Mouse (Mus musculus) lung, postnatal 36 days (tissue): ENCODE data around the gene Cyp4f13.

Experiments used
- DNase-seq: peaks from one replicate; pipeline ENCODE4 v3.0.0; 2022; ENCODE audit warnings: mixed read lengths

The Cyp4f13 gene

DNA sequence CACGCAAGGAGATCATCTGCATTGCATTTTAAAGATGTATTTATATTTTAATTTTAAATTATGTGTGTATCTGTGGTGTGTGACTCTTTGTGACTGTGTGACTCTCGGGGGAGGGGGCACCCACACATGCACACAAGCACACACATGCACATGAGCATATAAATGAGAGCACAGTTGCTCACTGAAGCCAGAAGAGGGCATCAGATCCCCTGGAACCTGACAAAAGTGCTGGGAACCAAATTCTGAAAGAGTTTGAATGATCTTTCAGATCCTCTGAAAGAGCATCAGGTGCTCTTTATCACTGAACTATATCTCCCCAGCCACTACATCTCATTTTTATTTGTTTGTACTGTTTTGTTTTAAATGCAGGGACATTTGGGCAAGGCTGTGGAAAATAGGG, 42.8 kb downstream of the Cyp4f13 start:
- DNase-seq, result no peak

DNA sequence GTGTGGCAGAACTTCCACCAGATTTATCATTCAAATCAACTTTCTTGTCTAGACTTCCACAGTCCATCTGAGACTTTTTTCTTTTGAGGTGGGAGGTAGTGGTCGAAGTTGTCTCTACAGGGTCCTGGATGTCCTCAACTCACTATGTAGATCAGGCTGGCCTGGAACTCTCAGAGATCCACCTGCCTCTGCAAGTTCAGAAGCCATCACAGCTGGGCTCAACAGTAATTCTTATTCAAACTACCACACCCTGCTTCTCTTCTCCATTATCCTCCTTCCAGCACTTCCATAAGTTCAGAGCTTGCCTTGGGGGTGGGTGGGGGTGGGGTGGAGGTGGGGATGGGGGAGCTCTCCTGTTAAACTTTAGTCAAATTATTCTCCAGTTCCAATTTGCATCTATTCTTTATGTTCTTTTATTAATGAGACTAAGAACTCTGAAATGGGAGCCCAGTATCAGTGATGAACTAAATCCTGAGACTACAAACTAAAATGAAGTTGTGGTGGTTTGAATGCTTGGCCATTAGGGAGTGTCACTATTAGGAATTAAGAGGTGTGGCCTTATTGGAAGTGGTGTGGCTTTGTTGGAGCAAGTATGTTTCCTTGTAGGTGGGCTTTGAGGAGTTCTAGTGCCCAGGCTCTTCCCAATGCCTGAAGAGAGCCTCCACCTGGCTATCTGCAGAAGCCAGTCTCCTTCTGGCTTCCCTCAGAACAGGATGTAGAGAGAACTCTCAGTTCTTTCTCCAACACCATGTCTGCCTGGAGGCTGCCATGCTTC, 45.3 kb downstream of the Cyp4f13 start:
- DNase-seq, result no peak

DNA sequence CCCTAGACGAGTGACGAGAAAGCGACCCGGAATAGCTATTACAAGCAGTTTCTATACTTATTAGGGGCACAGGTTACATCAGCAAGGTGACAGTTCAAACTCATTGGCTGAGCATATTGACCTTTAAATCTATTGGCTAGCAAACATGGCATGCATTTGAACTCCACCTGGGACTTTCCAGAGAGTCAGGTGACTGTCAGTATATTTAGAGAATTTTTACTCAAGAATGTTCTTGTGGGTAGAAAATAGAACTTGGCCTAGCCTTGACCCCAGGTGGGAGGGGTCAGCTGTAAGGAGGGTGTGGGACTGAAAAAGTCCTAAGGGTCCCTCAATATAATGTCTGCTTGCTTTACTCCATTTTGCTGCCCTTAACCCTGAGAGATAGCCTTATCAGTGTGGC, 51.8 kb downstream of the Cyp4f13 start:
- DNase-seq, result no peak

DNA sequence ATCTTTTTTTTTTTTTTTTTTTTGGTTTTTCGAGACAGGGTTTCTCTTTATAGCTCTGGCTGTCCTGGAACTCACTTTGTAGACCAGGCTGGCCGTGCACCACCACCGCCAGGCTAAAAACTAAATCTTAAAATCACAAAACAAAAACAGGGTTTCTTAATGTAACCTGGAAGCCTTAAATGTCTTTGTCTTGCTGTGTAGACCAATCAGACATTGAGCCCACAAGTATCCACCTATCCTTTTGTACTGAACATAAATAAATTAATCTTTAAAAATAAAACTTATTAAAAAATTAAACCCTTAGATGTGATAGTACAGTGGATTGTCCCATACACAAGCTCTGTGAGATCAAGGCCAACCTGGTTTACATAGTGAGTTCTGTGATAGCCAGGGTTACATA, 53.3 kb downstream of the Cyp4f13 start:
- DNase-seq, result no peak

DNA sequence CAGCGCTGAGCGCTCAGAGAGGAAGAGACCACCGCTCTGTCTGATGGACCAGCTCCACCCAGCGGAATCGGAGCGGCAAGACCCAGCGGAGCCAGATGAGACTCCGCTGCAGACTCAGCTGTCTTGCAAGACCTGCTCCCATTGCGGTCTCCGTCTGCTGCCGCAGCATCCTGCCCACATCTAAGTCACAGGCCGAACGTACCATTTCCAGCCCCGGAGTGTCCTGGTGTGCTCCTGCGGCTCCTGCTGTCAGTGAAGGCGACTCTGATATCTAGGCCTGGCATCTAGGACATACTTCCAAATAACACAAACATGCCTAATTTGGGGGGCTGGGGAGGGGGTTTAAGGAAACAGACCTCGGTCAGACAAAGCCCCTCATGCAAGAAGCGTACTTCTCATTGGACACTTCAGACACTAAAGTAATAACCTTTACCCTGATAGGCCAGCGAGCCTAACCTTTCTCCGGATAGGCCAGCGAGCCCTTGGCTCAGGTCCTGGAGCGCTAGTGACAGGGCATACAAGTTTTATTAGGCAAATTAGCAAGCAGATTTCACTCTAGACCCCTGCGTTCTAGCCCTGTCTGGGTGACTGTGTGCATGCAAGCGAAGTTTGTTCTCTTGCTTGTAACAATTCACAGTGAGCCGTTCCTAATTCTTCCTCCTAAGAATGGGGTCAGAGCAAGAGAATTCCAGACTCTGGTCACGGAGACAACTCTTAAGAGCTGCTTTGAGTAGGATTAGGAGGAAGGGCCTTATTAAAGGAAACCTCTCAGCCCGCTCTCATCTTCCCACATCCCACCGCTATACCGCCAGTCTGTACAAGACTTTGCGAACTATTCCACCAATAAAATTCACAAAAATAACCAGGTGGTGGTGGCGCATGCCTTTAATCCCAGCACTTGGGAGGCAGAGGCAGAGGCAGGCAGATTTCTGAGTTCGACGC, 55.7 kb downstream of the Cyp4f13 start, which contains the start of gene Zfp870:
Gene Zfp870, minus strand, starts transcription at position 404 of the 942 bp plus-strand sequence.
- peak; percentile 97 for DNase-seq

DNA sequence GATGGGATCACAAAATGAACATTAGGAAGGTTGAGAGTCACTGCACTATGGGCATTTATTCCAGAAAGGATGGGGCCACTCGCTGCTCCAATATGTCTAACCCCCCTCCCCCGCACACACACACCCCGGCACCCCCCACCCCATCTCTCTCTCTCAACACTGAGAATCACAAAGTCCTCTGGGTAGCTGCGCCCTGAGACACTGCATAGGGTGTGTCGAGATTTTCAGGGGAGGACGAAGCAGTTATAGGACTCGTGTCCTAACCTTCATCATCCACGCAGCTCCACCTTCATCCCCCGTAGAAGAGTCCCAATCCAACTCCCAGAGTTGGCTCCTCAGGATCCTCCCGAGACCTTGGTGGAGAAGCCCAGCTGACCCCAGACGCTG, 56.4 kb downstream of the Cyp4f13 start:
- DNase-seq, result no peak

DNA sequence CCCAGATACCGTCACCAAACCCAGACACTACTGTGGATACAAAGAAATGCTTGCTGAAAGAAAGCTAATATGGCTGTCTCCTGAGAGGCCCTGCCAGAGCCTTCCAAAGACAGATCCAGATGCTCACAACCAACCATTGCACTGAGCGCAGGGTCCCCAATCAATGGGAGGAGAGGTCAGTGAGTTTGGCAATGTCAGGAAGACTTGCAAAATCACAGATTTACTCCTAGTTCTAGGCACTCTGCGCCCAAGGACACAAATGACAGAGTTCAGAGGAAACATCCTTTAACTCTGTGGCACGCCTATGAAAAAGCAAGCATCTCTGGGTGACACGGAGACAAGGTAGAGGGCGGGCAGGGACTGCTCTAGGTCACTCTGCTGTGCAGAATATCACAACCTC, 57.6 kb downstream of the Cyp4f13 start:
- DNase-seq, result no peak

DNA sequence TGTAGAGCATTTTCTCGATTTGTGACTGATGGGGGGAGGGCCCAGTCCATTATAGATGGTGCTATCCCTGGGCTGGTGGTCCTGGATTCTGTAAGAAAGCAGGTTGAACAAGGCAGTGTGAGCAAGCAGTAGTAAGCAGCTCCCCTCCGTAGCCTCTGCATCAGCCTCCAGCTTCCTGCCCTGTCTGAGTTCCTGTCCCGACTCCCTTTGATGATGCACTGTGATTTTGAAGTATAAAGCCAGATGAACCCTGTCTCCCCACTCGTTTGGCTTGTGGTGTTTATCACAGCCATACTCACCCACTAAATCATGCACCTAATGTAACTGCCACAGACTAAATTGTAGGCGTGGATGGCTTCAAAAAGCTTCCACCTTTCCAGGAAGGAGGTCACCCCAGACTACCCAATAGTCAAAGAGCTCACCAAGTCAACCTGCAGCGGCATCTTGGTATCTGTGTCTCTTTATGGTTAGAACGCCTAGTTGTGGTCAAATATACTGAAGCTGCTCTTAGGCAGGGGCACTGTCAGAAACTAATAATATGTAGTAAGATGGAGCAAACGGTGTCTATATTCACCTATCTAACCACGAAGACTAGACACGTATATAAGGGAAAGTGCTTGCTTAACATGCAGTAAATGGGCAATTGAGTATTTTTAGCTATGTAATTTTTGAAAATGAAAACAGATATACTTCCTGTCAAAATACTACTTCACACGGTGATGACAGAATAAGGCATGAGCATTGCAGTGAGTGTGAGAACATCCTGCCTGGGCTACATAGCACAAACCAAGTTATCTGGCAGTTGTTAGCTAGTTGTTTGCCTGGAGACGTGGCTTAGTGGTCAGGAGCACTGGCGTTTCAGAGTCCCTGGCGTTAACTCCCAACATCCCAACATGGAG, 66.6 kb downstream of the Cyp4f13 start:
- DNase-seq, result no peak

DNA sequence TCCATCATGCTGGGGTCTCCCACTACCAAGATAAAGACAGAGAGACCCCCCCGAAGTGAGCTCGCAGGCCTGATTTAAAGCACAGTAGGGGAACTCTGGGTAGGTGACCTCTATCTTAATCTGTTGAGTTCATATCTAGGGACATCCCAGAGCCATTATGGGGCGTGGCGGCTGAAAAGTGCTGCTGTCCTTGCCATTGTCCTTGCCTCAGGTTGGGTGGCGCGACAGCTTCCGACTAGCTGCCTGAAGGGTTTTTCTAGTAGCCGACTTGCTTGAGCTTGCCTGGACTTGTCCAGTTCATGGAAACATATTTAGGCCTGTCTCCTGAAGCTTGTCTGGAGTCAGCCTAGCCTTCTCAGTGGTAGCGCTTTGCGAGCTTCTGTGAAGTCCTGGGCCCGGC, 68.4 kb downstream of the Cyp4f13 start:
- no peak for DNase-seq

DNA sequence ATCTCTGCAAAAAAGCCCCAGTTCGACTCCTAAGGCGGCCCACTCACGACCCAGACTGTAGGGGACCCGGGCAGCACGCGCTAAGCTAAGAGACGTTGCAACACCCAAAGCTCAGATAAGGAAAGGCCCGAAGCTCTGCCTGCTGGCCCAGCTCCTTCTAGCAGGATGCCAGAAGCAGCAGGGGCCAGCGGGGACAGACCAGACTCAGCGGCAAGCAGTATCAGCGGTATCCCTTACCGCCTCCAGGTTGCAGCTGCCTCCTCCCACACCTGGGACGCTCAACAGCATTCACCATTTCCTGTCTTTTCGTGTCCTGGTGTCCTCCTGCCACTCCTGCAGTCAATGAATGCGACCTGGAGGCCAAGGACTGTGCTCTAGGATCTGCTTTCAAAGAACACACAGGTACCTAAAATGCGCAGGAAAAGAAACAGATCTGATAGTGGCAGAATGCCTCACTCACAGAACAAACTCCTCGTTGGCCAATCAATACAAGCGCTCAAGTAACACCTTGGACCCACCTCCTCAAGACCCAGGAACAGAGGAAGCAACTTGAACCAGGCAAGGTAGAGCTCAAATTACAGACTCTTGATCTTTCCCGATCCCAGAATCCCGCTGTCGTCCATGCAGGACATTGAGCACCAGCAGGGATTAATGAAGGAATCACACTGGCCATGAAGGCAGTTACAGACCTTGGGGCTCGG, 69.6 kb downstream of the Cyp4f13 start:
- DNase-seq, result no peak
